Mouse (Mus musculus): ENCODE data around the gene Cbr4.
A peak's percentile ranks its signal among the peaks of the same experiment; 100 is the strongest.

Gene Cbr4

GRCm38 (mm10) chr8:61487597-61488156 lies at the start of gene Cbr4:
Cbr4 (plus strand) TSS chr8:61487734.
- peak; percentile 80 to 90 for DNase-seq

- DNase-seq, result no peak
Observed at GRCm38 (mm10) chr8:61442988-61443387, 44.5 kb upstream of the Cbr4 start.

GRCm38 (mm10) chr8:61444358-61444757 lies 43.2 kb upstream of the Cbr4 start:
- DNase-seq, result no peak

GRCm38 (mm10) chr8:61446329-61446728 lies 41.2 kb upstream of the Cbr4 start:
- no peak for DNase-seq

- DNase-seq, result no peak
Observed at GRCm38 (mm10) chr8:61448100-61448499, 39.4 kb upstream of the Cbr4 start.

GRCm38 (mm10) chr8:61448881-61449280 lies 38.7 kb upstream of the Cbr4 start:
- no peak for DNase-seq

- DNase-seq, result no peak
Observed at GRCm38 (mm10) chr8:61450916-61451575, 36.5 kb upstream of the Cbr4 start.

GRCm38 (mm10) chr8:61451721-61452337 lies 35.7 kb upstream of the Cbr4 start:
- no peak for DNase-seq

- DNase-seq, result no peak
Observed at GRCm38 (mm10) chr8:61459763-61460162, 27.8 kb upstream of the Cbr4 start.

GRCm38 (mm10) chr8:61462221-61462620 lies 25.3 kb upstream of the Cbr4 start:
- no peak for DNase-seq

- DNase-seq, result no peak
Observed at GRCm38 (mm10) chr8:61464393-61464792, 23.1 kb upstream of the Cbr4 start.

- DNase-seq, result no peak
Observed at GRCm38 (mm10) chr8:61466696-61467552, 20.6 kb upstream of the Cbr4 start.

- DNase-seq, result no peak
Observed at GRCm38 (mm10) chr8:61467553-61467815, 20.1 kb upstream of the Cbr4 start.

GRCm38 (mm10) chr8:61470213-61470612 lies 17.3 kb upstream of the Cbr4 start:
- DNase-seq, result no peak

GRCm38 (mm10) chr8:61475251-61475673 lies 12.3 kb upstream of the Cbr4 start:
- DNase-seq, result no peak

GRCm38 (mm10) chr8:61476160-61476559 lies 11.4 kb upstream of the Cbr4 start:
- DNase-seq, result no peak

GRCm38 (mm10) chr8:61478150-61478549 lies 9.4 kb upstream of the Cbr4 start:
- DNase-seq, result no peak

GRCm38 (mm10) chr8:61478793-61479192 lies 8.7 kb upstream of the Cbr4 start:
- no peak for DNase-seq

- peak; percentile 21 to 22 for DNase-seq
Observed at GRCm38 (mm10) chr8:61479506-61480214, 7.9 kb upstream of the Cbr4 start.

- no peak for DNase-seq
Observed at GRCm38 (mm10) chr8:61480260-61480967, 7.1 kb upstream of the Cbr4 start.

GRCm38 (mm10) chr8:61486923-61487529 lies 508 bp upstream of the Cbr4 start:
- no peak for DNase-seq

- DNase-seq, result no peak
Observed at GRCm38 (mm10) chr8:61488631-61489030, 1.1 kb downstream of the Cbr4 start.
